Mouse (Mus musculus): ENCODE measurements at regions not wholly inside any gene's neighbourhood (a gene's known extent, or its start where the extent isn't known, plus 50 kb on each side); places are given as distances from the start of the nearest gene placed in this dataset.

GRCm38 (mm10) chr12:7918385-7918784, 59.1 kb upstream of the Apob start:
- Histone ChIP-seq H3K27ac (replicated peaks in 1 of 2; ENCODE audit: control insufficient read depth in 1 of 2, insufficient read depth in 1 of 2, low read depth in 2 of 2, low read length in 2 of 2) (no peak overlapping the region), H3K4me2 (ENCODE audit: low read length) (no peak overlapping the region), H3K36me3 (ENCODE audit: control insufficient read depth, insufficient read depth, low read length) (no peaks in the 10 kb centered on the region), H3K9ac (ENCODE audit: low read length) (no peak overlapping the region), H3K9me3 (ENCODE audit: control insufficient read depth, low read length) (no peaks in the 10 kb centered on the region), H3K27me3 (ENCODE audit: control insufficient read depth, insufficient read depth, low read length) (no peaks in the 10 kb centered on the region), H3K4me1 (ENCODE audit: control insufficient read depth in 2 of 2, insufficient read depth in 2 of 2, low read length in 2 of 2) (no peaks in the 10 kb centered on the region), H3K4me3 (ENCODE audit: control insufficient read depth in 1 of 2, insufficient read depth in 1 of 2, low read depth in 1 of 2, low read length in 2 of 2) (no peak overlapping the region)
- ATAC-seq (ENCODE audit: insufficient number of reproducible peaks, insufficient read depth, low FRiP score, low read depth), result no peak
- 73% methylated on average over 1 of the region's 1 CpGs for WGBS

- Histone ChIP-seq H3K4me2 (ENCODE audit: low read length) (no peak overlapping the region), H3K9ac (ENCODE audit: low read length) (no peak overlapping the region), H3K27ac (replicated peaks in 1 of 2; ENCODE audit: control insufficient read depth in 1 of 2, insufficient read depth in 1 of 2, low read depth in 2 of 2, low read length in 2 of 2) (no peak overlapping the region), H3K9me3 (ENCODE audit: control insufficient read depth, low read length) (no peaks in the 10 kb centered on the region), H3K4me1 (ENCODE audit: control insufficient read depth in 2 of 2, insufficient read depth in 2 of 2, low read length in 2 of 2) (no peaks in the 10 kb centered on the region), H3K27me3 (ENCODE audit: control insufficient read depth, insufficient read depth, low read length) (no peaks in the 10 kb centered on the region), H3K36me3 (ENCODE audit: control insufficient read depth, insufficient read depth, low read length) (no peaks in the 10 kb centered on the region), H3K4me3 (ENCODE audit: control insufficient read depth in 1 of 2, insufficient read depth in 1 of 2, low read depth in 1 of 2, low read length in 2 of 2) (no peak overlapping the region)
- 57% methylated on average over 4 of the region's 4 CpGs for WGBS
- no peak for ATAC-seq (ENCODE audit: insufficient number of reproducible peaks, insufficient read depth, low FRiP score, low read depth)
Observed at GRCm38 (mm10) chr12:7918967-7919708, 58.3 kb upstream of the Apob start.

- Histone ChIP-seq H3K4me2 (ENCODE audit: low read length) (no peak overlapping the region), H3K27me3 (ENCODE audit: control insufficient read depth, insufficient read depth, low read length) (no peaks in the 10 kb centered on the region), H3K4me1 (ENCODE audit: control insufficient read depth in 2 of 2, insufficient read depth in 2 of 2, low read length in 2 of 2) (no peaks in the 10 kb centered on the region), H3K4me3 (ENCODE audit: control insufficient read depth in 1 of 2, insufficient read depth in 1 of 2, low read depth in 1 of 2, low read length in 2 of 2) (no peak overlapping the region), H3K27ac (replicated peaks in 1 of 2; ENCODE audit: control insufficient read depth in 1 of 2, insufficient read depth in 1 of 2, low read depth in 2 of 2, low read length in 2 of 2) (no peak overlapping the region), H3K9ac (ENCODE audit: low read length) (no peak overlapping the region), H3K9me3 (ENCODE audit: control insufficient read depth, low read length) (peaks cover 4% of the 10 kb centered on the region; the same call in 1 of the 2 replicates), H3K36me3 (ENCODE audit: control insufficient read depth, insufficient read depth, low read length) (no peaks in the 10 kb centered on the region)
- ATAC-seq (ENCODE audit: insufficient number of reproducible peaks, insufficient read depth, low FRiP score, low read depth), result no peak
- 39% methylated on average over 2 of the region's 2 CpGs for WGBS
Observed at GRCm38 (mm10) chr12:7919709-7920324, 57.6 kb upstream of the Apob start.

GRCm38 (mm10) chr12:7920888-7921287, 56.6 kb upstream of the Apob start:
- no peak for ATAC-seq (ENCODE audit: insufficient number of reproducible peaks, insufficient read depth, low FRiP score, low read depth)
- 65% methylated on average over 1 of the region's 1 CpGs for WGBS
- Histone ChIP-seq H3K9ac (ENCODE audit: low read length) (no peak overlapping the region), H3K4me2 (ENCODE audit: low read length) (no peak overlapping the region), H3K4me1 (ENCODE audit: control insufficient read depth in 2 of 2, insufficient read depth in 2 of 2, low read length in 2 of 2) (no peaks in the 10 kb centered on the region), H3K4me3 (ENCODE audit: control insufficient read depth in 1 of 2, insufficient read depth in 1 of 2, low read depth in 1 of 2, low read length in 2 of 2) (no peak overlapping the region), H3K27ac (replicated peaks in 1 of 2; ENCODE audit: control insufficient read depth in 1 of 2, insufficient read depth in 1 of 2, low read depth in 2 of 2, low read length in 2 of 2) (no peak overlapping the region), H3K27me3 (ENCODE audit: control insufficient read depth, insufficient read depth, low read length) (no peaks in the 10 kb centered on the region), H3K36me3 (ENCODE audit: control insufficient read depth, insufficient read depth, low read length) (no peaks in the 10 kb centered on the region), H3K9me3 (ENCODE audit: control insufficient read depth, low read length) (peaks cover 4% of the 10 kb centered on the region; the same call in 1 of the 2 replicates)
